Mouse (Mus musculus) stomach, embryonic 16.5 days (tissue): ENCODE data around the gene Rasgrf1. TPM values are rescaled to one million over a fixed set of nuclear protein-coding genes. Genes with fewer than 3 reads are reported as not detected.

Source experiments
- ATAC-seq: fragments of 200-750 bp; cut with Nextera tagmentation; 2 replicates; pipeline ENCODE4 v1.8.0; 2017; ENCODE audit warnings: moderate number of reproducible peaks, moderate TSS enrichment; ENCODE audit not compliant: insufficient read depth, low FRiP score
- H3K27ac ChIP-seq: fragments of 300-500 bp; sonication (generic); 2 replicates; pipeline ENCODE4 v1.5.1; 2014; ENCODE audit warnings: low read length
- H3K27me3 ChIP-seq: fragments of 300-500 bp; sonication (generic); 2 replicates; pipeline ENCODE4 v1.6.1; 2014; ENCODE audit warnings: low read length, control low read depth, mixed read lengths; ENCODE audit not compliant: control insufficient read depth, insufficient read depth
- H3K36me3 ChIP-seq: fragments of 300-500 bp; sonication (generic); 2 replicates; pipeline ENCODE4 v1.6.1; 2014; ENCODE audit warnings: low read length; ENCODE audit not compliant: control insufficient read depth, insufficient read depth
- H3K4me1 ChIP-seq: fragments of 300-500 bp; sonication (generic); 2 replicates; pipeline ENCODE4 v1.6.1; 2014; ENCODE audit warnings: low read length, control low read depth, mixed read lengths; ENCODE audit not compliant: control insufficient read depth, insufficient read depth
- H3K4me2 ChIP-seq: fragments of 300-500 bp; sonication (generic); 2 replicates; pipeline ENCODE4 v1.6.1; 2014; ENCODE audit warnings: low read depth, low read length, mixed read lengths
- H3K4me3 ChIP-seq: fragments of 300-500 bp; sonication (generic); replicated peaks from 2 replicates; pipeline ENCODE4 v1.5.1; 2014; ENCODE audit warnings: mild to moderate bottlenecking, low read length
- H3K9ac ChIP-seq: fragments of 300-500 bp; sonication (generic); 2 replicates; pipeline ENCODE4 v1.6.1; 2014; ENCODE audit warnings: low read length
- H3K9me3 ChIP-seq: fragments of 300-500 bp; sonication (generic); replicated peaks from 2 replicates; pipeline ENCODE4 v1.6.1; 2016; ENCODE audit warnings: low read length, control low read depth; ENCODE audit not compliant: control insufficient read depth
- WGBS: fragments of 180-500 bp; shearing (Covaris S2); extraction: QIAGEN DNeasy Blood & Tissue Kit; methylation state at CpG from one replicate; pipeline ENCODE4 v1.1.7; 2014; 5-methylcytosine and 5-hydroxymethylcytosine counted together
- polyA plus RNA-seq: library from polyadenylated mRNA; unstranded; fragments of >200 nt; fragmentation: Nextera tagmentation; extraction: Ambion mirVana; gene quantifications from 2 replicates; pipeline ENCODE4 v1.2.1, GENCODE M21; 2015

The Rasgrf1 gene
- polyA plus RNA-seq, 1 experiment from 2014 or later, result 0.48 TPM

GRCm38 (mm10) chr9:89900111-89900824, 9.4 kb upstream of the Rasgrf1 start:
- Histone ChIP-seq H3K4me3 (no peak overlapping the region), H3K27me3 (no peaks in the 10 kb centered on the region), H3K9me3 (no peaks in the 10 kb centered on the region), H3K9ac (no peak overlapping the region), H3K36me3 (no peaks in the 10 kb centered on the region), H3K27ac (no peak overlapping the region), H3K4me1 (no peaks in the 10 kb centered on the region), H3K4me2 (no peak overlapping the region)
- WGBS, result 33% methylated on average over 14 of the region's 14 CpGs
- 0 out of 2 replicates have a peak, but pooled peaks have one; percentile 21 for ATAC-seq

GRCm38 (mm10) chr9:89901184-89901583, 8.5 kb upstream of the Rasgrf1 start:
- H3K4me1 ChIP-seq, result no peaks in the 10 kb centered on the region
- no peak overlapping the region for H3K4me3 ChIP-seq
- peaks cover 5% of the 10 kb centered on the region; the same call in 1 of the 2 replicates for H3K27me3 ChIP-seq
- H3K9ac ChIP-seq, result no peak overlapping the region
- H3K36me3 ChIP-seq, result no peaks in the 10 kb centered on the region
- no peak overlapping the region for H3K27ac ChIP-seq
- no peak overlapping the region for H3K4me2 ChIP-seq
- no peak for ATAC-seq
- 53% methylated on average over 4 of the region's 4 CpGs for WGBS
- H3K9me3 ChIP-seq, result no peaks in the 10 kb centered on the region

GRCm38 (mm10) chr9:89902813-89903212, 6.9 kb upstream of the Rasgrf1 start:
- Histone ChIP-seq H3K4me1 (no peaks in the 10 kb centered on the region), H3K9me3 (no peaks in the 10 kb centered on the region), H3K27me3 (peaks cover 21% of the 10 kb centered on the region), H3K27ac (no peak overlapping the region), H3K4me3 (no peak overlapping the region), H3K36me3 (no peaks in the 10 kb centered on the region), H3K9ac (no peak overlapping the region), H3K4me2 (no peak overlapping the region)
- 41% methylated on average over 2 of the region's 2 CpGs for WGBS
- ATAC-seq, result peak; percentile 58; the same call in 1 of the 2 replicates

GRCm38 (mm10) chr9:89906645-89907044, 3.1 kb upstream of the Rasgrf1 start:
- Histone ChIP-seq H3K4me2 (no peak overlapping the region), H3K4me3 (no peak overlapping the region), H3K9me3 (no peaks in the 10 kb centered on the region), H3K36me3 (no peaks in the 10 kb centered on the region), H3K27me3 (peaks cover 59% of the 10 kb centered on the region), H3K9ac (no peak overlapping the region), H3K27ac (no peak overlapping the region), H3K4me1 (peaks cover 19% of the 10 kb centered on the region)
- no peak for ATAC-seq

- peaks cover 19% of the 10 kb centered on the region for H3K4me1 ChIP-seq
- H3K27me3 ChIP-seq, result peaks cover 69% of the 10 kb centered on the region
- no peak overlapping the region for H3K4me3 ChIP-seq
- no peak overlapping the region for H3K9ac ChIP-seq
- no peaks in the 10 kb centered on the region for H3K9me3 ChIP-seq
- no peak overlapping the region for H3K27ac ChIP-seq
- ATAC-seq, result no peak
- no peak overlapping the region for H3K4me2 ChIP-seq
- H3K36me3 ChIP-seq, result no peaks in the 10 kb centered on the region
These were observed 1.8 kb upstream of the Rasgrf1 start for GRCm38 (mm10) chr9:89907941-89908340.

- no peak overlapping the region for H3K9ac ChIP-seq
- no peaks in the 10 kb centered on the region for H3K9me3 ChIP-seq
- H3K27ac ChIP-seq, result no peak overlapping the region
- H3K4me2 ChIP-seq, result peak overlapping the region; percentile 92
- no peak for ATAC-seq
- 1% methylated on average over 33 of the region's 33 CpGs for WGBS
- peaks cover 72% of the 10 kb centered on the region for H3K27me3 ChIP-seq
- peaks cover 19% of the 10 kb centered on the region for H3K4me1 ChIP-seq
- H3K36me3 ChIP-seq, result no peaks in the 10 kb centered on the region
- peak overlapping the region; percentile 55 for H3K4me3 ChIP-seq
These were observed 1.1 kb upstream of the Rasgrf1 start for GRCm38 (mm10) chr9:89908601-89909000.

GRCm38 (mm10) chr9:89910011-89910400, 298 bp downstream of the Rasgrf1 start:
- no peaks in the 10 kb centered on the region for H3K9me3 ChIP-seq
- under 1% methylated on average over 26 of the region's 26 CpGs for WGBS
- H3K4me1 ChIP-seq, result peaks cover 19% of the 10 kb centered on the region
- no peak overlapping the region for H3K27ac ChIP-seq
- H3K27me3 ChIP-seq, result peaks cover 72% of the 10 kb centered on the region
- peak overlapping the region; percentile 92 for H3K4me2 ChIP-seq
- no peak for ATAC-seq
- peak overlapping the region; percentile 55 for H3K4me3 ChIP-seq
- peak overlapping the region; percentile 48; the same call in 1 of the 2 replicates for H3K9ac ChIP-seq
- no peaks in the 10 kb centered on the region for H3K36me3 ChIP-seq

GRCm38 (mm10) chr9:89910741-89911444, 1.2 kb downstream of the Rasgrf1 start:
- no peak for ATAC-seq
- Histone ChIP-seq H3K4me3 (peak overlapping the region; percentile 55; the same call in 1 of the 2 replicates), H3K9me3 (no peaks in the 10 kb centered on the region), H3K27me3 (peaks cover 70% of the 10 kb centered on the region), H3K27ac (no peak overlapping the region), H3K4me2 (peak overlapping the region; percentile 92; the same call in 1 of the 2 replicates), H3K4me1 (peaks cover 19% of the 10 kb centered on the region), H3K9ac (no peak overlapping the region), H3K36me3 (no peaks in the 10 kb centered on the region)
- WGBS, result 2% methylated on average over 34 of the region's 34 CpGs

- Histone ChIP-seq H3K4me3 (no peak overlapping the region), H3K27me3 (peaks cover 59% of the 10 kb centered on the region), H3K9me3 (no peaks in the 10 kb centered on the region), H3K27ac (no peak overlapping the region), H3K4me1 (peaks cover 19% of the 10 kb centered on the region), H3K36me3 (no peaks in the 10 kb centered on the region), H3K9ac (no peak overlapping the region), H3K4me2 (no peak overlapping the region)
- no peak for ATAC-seq
- WGBS, result 68% methylated on average over 5 of the region's 5 CpGs
These were observed 2.3 kb downstream of the Rasgrf1 start for GRCm38 (mm10) chr9:89911891-89912549.
